Mouse (Mus musculus) embryonic facial prominence, embryonic 10.5 days (tissue): Measurements from ENCODE around the gene Hes3. TPM values are rescaled to one million over a fixed set of nuclear protein-coding genes. Genes with fewer than 3 reads are reported as not detected.

Experiments
- DNase-seq: peaks from one replicate; pipeline ENCODE4 v3.0.0-alpha.2; 2017; ENCODE audit warnings: low spot score
- H3K27ac ChIP-seq: fragments of 300-500 bp; sonication (generic); replicated peaks from 2 replicates; pipeline ENCODE4 v1.5.1; 2016; ENCODE audit warnings: mild to moderate bottlenecking
- H3K27me3 ChIP-seq: fragments of 300-500 bp; sonication (generic); replicated peaks from 2 replicates; pipeline ENCODE4 v1.6.1; 2016; ENCODE audit warnings: low read depth, mild to moderate bottlenecking; ENCODE audit not compliant: poor library complexity, severe bottlenecking
- H3K36me3 ChIP-seq: fragments of 300-500 bp; sonication (generic); replicated peaks from 2 replicates; pipeline ENCODE4 v1.6.1; 2016; ENCODE audit warnings: mild to moderate bottlenecking, moderate library complexity
- H3K4me1 ChIP-seq: fragments of 300-500 bp; sonication (generic); 2 replicates; pipeline ENCODE4 v1.6.1; 2016
- H3K4me3 ChIP-seq: fragments of 300-500 bp; sonication (generic); 2 replicates; pipeline ENCODE4 v1.5.1; 2016; ENCODE audit warnings: mild to moderate bottlenecking, moderate library complexity
- H3K9me3 ChIP-seq: fragments of 300-500 bp; sonication (generic); 2 replicates; pipeline ENCODE4 v1.6.1; 2016; ENCODE audit warnings: mild to moderate bottlenecking
- WGBS: fragments of 180-500 bp; shearing (Covaris S2); methylation state at CpG from one replicate; pipeline ENCODE4 v1.1.7; 2016; 5-methylcytosine and 5-hydroxymethylcytosine counted together
- polyA plus RNA-seq: library from polyadenylated mRNA; unstranded; fragments of >200 nt; fragmentation: Nextera tagmentation; extraction: Ambion mirVana; gene quantifications from 2 replicates; pipeline ENCODE4 v1.2.1, GENCODE M21; 2016

Hes3 gene
- polyA plus RNA-seq, 1 experiment from 2014 or later, result 0.10 TPM

- Histone ChIP-seq H3K4me1 (peaks cover 29% of the 10 kb centered on the region), H3K9me3 (no peaks in the 10 kb centered on the region), H3K27ac (no peak overlapping the region), H3K4me3 (no peak overlapping the region), H3K36me3 (peaks cover 61% of the 10 kb centered on the region), H3K27me3 (peaks cover 17% of the 10 kb centered on the region)
- 92% methylated on average over 8 of the region's 8 CpGs for WGBS
- no peak for DNase-seq
Observed at GRCm38 (mm10) chr4:152300375-152300774, 8.9 kb upstream of the Hes3 start.

GRCm38 (mm10) chr4:152298836-152299235, 7.4 kb upstream of the Hes3 start:
- peaks cover 45% of the 10 kb centered on the region for H3K36me3 ChIP-seq
- no peak for DNase-seq
- peaks cover 39% of the 10 kb centered on the region for H3K4me1 ChIP-seq
- H3K4me3 ChIP-seq, result peak overlapping the region; percentile 85; the same call in 1 of the 2 replicates
- H3K9me3 ChIP-seq, result no peaks in the 10 kb centered on the region
- no peak overlapping the region for H3K27ac ChIP-seq
- H3K27me3 ChIP-seq, result peaks cover 33% of the 10 kb centered on the region
- 84% methylated on average over 14 of the region's 14 CpGs for WGBS

GRCm38 (mm10) chr4:152296874-152297861, 5.7 kb upstream of the Hes3 start, which contains the start of gene Icmt:
TSS of gene Icmt (plus strand) at chr4:152297227.
- Histone ChIP-seq H3K4me3 (peak within 1 kb of the TSS; percentile 85), H3K27me3 (peaks cover 49% of the 10 kb centered on the region), H3K4me1 (peaks cover 55% of the 10 kb centered on the region), H3K36me3 (peaks cover 28% of the 10 kb centered on the region), H3K27ac (peak within 1 kb of the TSS; percentile 93), H3K9me3 (no peaks in the 10 kb centered on the region)
- WGBS, result under 1% methylated on average over 119 of the region's 119 CpGs
- peak; percentile 100 for DNase-seq

- 22% methylated on average over 8 of the region's 8 CpGs for WGBS
- Histone ChIP-seq H3K4me3 (peak overlapping the region; percentile 85), H3K4me1 (peaks cover 63% of the 10 kb centered on the region), H3K27me3 (peaks cover 57% of the 10 kb centered on the region), H3K36me3 (peaks cover 21% of the 10 kb centered on the region), H3K9me3 (no peaks in the 10 kb centered on the region), H3K27ac (peak overlapping the region; percentile 63; the same call in 1 of the 2 replicates)
- DNase-seq, result no peak
Observed at GRCm38 (mm10) chr4:152296371-152296770, 4.9 kb upstream of the Hes3 start.

GRCm38 (mm10) chr4:152295916-152296315, 4.5 kb upstream of the Hes3 start:
- Histone ChIP-seq H3K4me1 (peaks cover 68% of the 10 kb centered on the region), H3K27me3 (peaks cover 62% of the 10 kb centered on the region), H3K4me3 (peak overlapping the region; percentile 85; the same call in 1 of the 2 replicates), H3K27ac (no peak overlapping the region), H3K36me3 (peaks cover 16% of the 10 kb centered on the region), H3K9me3 (no peaks in the 10 kb centered on the region)
- no peak for DNase-seq
- 51% methylated on average over 4 of the region's 4 CpGs for WGBS

GRCm38 (mm10) chr4:152294188-152294929, 2.9 kb upstream of the Hes3 start:
- H3K9me3 ChIP-seq, result no peaks in the 10 kb centered on the region; the same call in 1 of the 2 replicates
- H3K27ac ChIP-seq, result no peak overlapping the region; the same call in 1 of the 2 replicates
- H3K27me3 ChIP-seq, result peaks cover 77% of the 10 kb centered on the region
- peaks cover 81% of the 10 kb centered on the region for H3K4me1 ChIP-seq
- H3K36me3 ChIP-seq, result peaks cover under 1% of the 10 kb centered on the region; the same call in 1 of the 2 replicates
- WGBS, result 54% methylated on average over 10 of the region's 10 CpGs
- DNase-seq, result peak; percentile 26
- peak overlapping the region; percentile 23; the same call in 1 of the 2 replicates for H3K4me3 ChIP-seq

- DNase-seq, result peak; percentile 35
- no peak overlapping the region for H3K4me3 ChIP-seq
- no peaks in the 10 kb centered on the region for H3K36me3 ChIP-seq
- peaks cover 91% of the 10 kb centered on the region for H3K27me3 ChIP-seq
- 23% methylated on average over 12 of the region's 12 CpGs for WGBS
- H3K9me3 ChIP-seq, result peaks cover 2% of the 10 kb centered on the region; the same call in 1 of the 2 replicates
- no peak overlapping the region; the same call in 1 of the 2 replicates for H3K27ac ChIP-seq
- peaks cover 74% of the 10 kb centered on the region for H3K4me1 ChIP-seq
Observed at GRCm38 (mm10) chr4:152292102-152292765, 772 bp upstream of the Hes3 start.

GRCm38 (mm10) chr4:152290991-152291390, 471 bp downstream of the Hes3 start:
- peak overlapping the region; percentile 48; the same call in 1 of the 2 replicates for H3K4me3 ChIP-seq
- H3K4me1 ChIP-seq, result peaks cover 79% of the 10 kb centered on the region
- no peak overlapping the region for H3K27ac ChIP-seq
- peaks cover 99% of the 10 kb centered on the region for H3K27me3 ChIP-seq
- H3K9me3 ChIP-seq, result peaks cover 2% of the 10 kb centered on the region; the same call in 1 of the 2 replicates
- WGBS, result 6% methylated on average over 11 of the region's 11 CpGs
- H3K36me3 ChIP-seq, result no peaks in the 10 kb centered on the region
- DNase-seq, result no peak

- Histone ChIP-seq H3K36me3 (no peaks in the 10 kb centered on the region), H3K9me3 (peaks cover 2% of the 10 kb centered on the region; the same call in 1 of the 2 replicates), H3K27ac (no peak overlapping the region), H3K27me3 (peaks cover 99% of the 10 kb centered on the region), H3K4me1 (peaks cover 74% of the 10 kb centered on the region), H3K4me3 (peak overlapping the region; percentile 48)
- peak; percentile 60 for DNase-seq
- WGBS, result under 1% methylated on average over 39 of the region's 39 CpGs
Observed at GRCm38 (mm10) chr4:152290385-152290784, 1.1 kb downstream of the Hes3 start.

- Histone ChIP-seq H3K27me3 (peaks cover 99% of the 10 kb centered on the region), H3K36me3 (no peaks in the 10 kb centered on the region), H3K27ac (no peak overlapping the region), H3K4me3 (no peak overlapping the region), H3K9me3 (peaks cover 2% of the 10 kb centered on the region; the same call in 1 of the 2 replicates), H3K4me1 (peaks cover 66% of the 10 kb centered on the region)
- WGBS, result 40% methylated on average over 18 of the region's 18 CpGs
- peak; percentile 37 for DNase-seq
Observed at GRCm38 (mm10) chr4:152288398-152288945, 3.0 kb downstream of the Hes3 start.

GRCm38 (mm10) chr4:152287317-152288120, 3.9 kb downstream of the Hes3 start:
- no peak overlapping the region for H3K27ac ChIP-seq

More at GRCm38 (mm10) chr4:152287317-152288120, 3.9 kb downstream of the Hes3 start:
- 9% methylated on average over 19 of the region's 19 CpGs for WGBS
- H3K4me3 ChIP-seq, result peak overlapping the region; percentile 8; the same call in 1 of the 2 replicates
- peaks cover 99% of the 10 kb centered on the region for H3K27me3 ChIP-seq
- peaks cover 2% of the 10 kb centered on the region; the same call in 1 of the 2 replicates for H3K9me3 ChIP-seq
- H3K4me1 ChIP-seq, result peaks cover 66% of the 10 kb centered on the region
- H3K36me3 ChIP-seq, result no peaks in the 10 kb centered on the region
- no peak for DNase-seq
